Mouse (Mus musculus): ENCODE measurements around the gene Plac8. TPM values are rescaled to one million over a fixed set of nuclear protein-coding genes. Genes with fewer than 3 reads are reported as not detected.

Plac8 gene
- polyA plus RNA-seq, 1 experiment from 2014 or later, result 58.2 TPM

- H3K4me3 ChIP-seq (ENCODE audit: low read depth, low read length), result peak overlapping the region; percentile 46
- no peak overlapping the region for H3K27ac ChIP-seq (ENCODE audit: low read length)
These were observed 1.9 kb downstream of the Plac8 start for GRCm38 (mm10) chr5:100569997-100570595.

GRCm38 (mm10) chr5:100569250-100569934, 2.7 kb downstream of the Plac8 start:
- Histone ChIP-seq H3K9ac (ENCODE audit: low read depth, low read length) (no peak overlapping the region), H3K4me2 (ENCODE audit: low read depth, low read length) (peak overlapping the region; percentile 37; the same call in 1 of the 2 replicates), H3K27me3 (ENCODE audit: control insufficient read depth, insufficient read depth, low read depth, low read length) (peaks cover 3% of the 10 kb centered on the region; the same call in 1 of the 2 replicates), H3K9me3 (replicated peaks; ENCODE audit: control insufficient read depth, low read length) (no peaks in the 10 kb centered on the region), H3K36me3 (ENCODE audit: control insufficient read depth, insufficient read depth) (no peaks in the 10 kb centered on the region), H3K27ac (ENCODE audit: low read length) (peak overlapping the region; percentile 63; the same call in 1 of the 2 replicates), H3K4me1 (ENCODE audit: control insufficient read depth, low read depth, low read length) (peaks cover 3% of the 10 kb centered on the region; the same call in 1 of the 2 replicates), H3K4me3 (ENCODE audit: low read depth, low read length) (peak overlapping the region; percentile 16; the same call in 1 of the 2 replicates)
- 39% methylated on average over 18 of the region's 18 CpGs for WGBS (ENCODE audit: insufficient replicate concordance)
- ATAC-seq (ENCODE audit: low read depth), result no peak

More at GRCm38 (mm10) chr5:100569997-100570595, 1.9 kb downstream of the Plac8 start:
- Histone ChIP-seq H3K9ac (ENCODE audit: low read depth, low read length) (peak overlapping the region; percentile 18; the same call in 1 of the 2 replicates), H3K36me3 (ENCODE audit: control insufficient read depth, insufficient read depth) (no peaks in the 10 kb centered on the region), H3K27me3 (ENCODE audit: control insufficient read depth, insufficient read depth, low read depth, low read length) (peaks cover 3% of the 10 kb centered on the region; the same call in 1 of the 2 replicates), H3K4me2 (ENCODE audit: low read depth, low read length) (no peak overlapping the region), H3K9me3 (replicated peaks; ENCODE audit: control insufficient read depth, low read length) (no peaks in the 10 kb centered on the region), H3K4me1 (ENCODE audit: control insufficient read depth, low read depth, low read length) (peaks cover 3% of the 10 kb centered on the region; the same call in 1 of the 2 replicates)
- 24% methylated on average over 13 of the region's 13 CpGs for WGBS (ENCODE audit: insufficient replicate concordance)
- no peak for ATAC-seq (ENCODE audit: low read depth)

GRCm38 (mm10) chr5:100568802-100569201, 3.2 kb downstream of the Plac8 start:
- H3K9ac ChIP-seq (ENCODE audit: low read depth, low read length), result no peak overlapping the region
- no peaks in the 10 kb centered on the region for H3K36me3 ChIP-seq (ENCODE audit: control insufficient read depth, insufficient read depth)
- peaks cover 3% of the 10 kb centered on the region; the same call in 1 of the 2 replicates for H3K27me3 ChIP-seq (ENCODE audit: control insufficient read depth, insufficient read depth, low read depth, low read length)
- H3K4me2 ChIP-seq (ENCODE audit: low read depth, low read length), result no peak overlapping the region
- H3K4me3 ChIP-seq (ENCODE audit: low read depth, low read length), result no peak overlapping the region
- peaks cover 3% of the 10 kb centered on the region; the same call in 1 of the 2 replicates for H3K4me1 ChIP-seq (ENCODE audit: control insufficient read depth, low read depth, low read length)
- 48% methylated on average over 3 of the region's 3 CpGs for WGBS (ENCODE audit: insufficient replicate concordance)
- no peak overlapping the region for H3K27ac ChIP-seq (ENCODE audit: low read length)
- no peaks in the 10 kb centered on the region for H3K9me3 ChIP-seq (replicated peaks; ENCODE audit: control insufficient read depth, low read length)
- ATAC-seq (ENCODE audit: low read depth), result no peak

GRCm38 (mm10) chr5:100568177-100568576, 3.9 kb downstream of the Plac8 start:
- H3K4me3 ChIP-seq (ENCODE audit: low read depth, low read length), result no peak overlapping the region
- no peak overlapping the region for H3K27ac ChIP-seq (ENCODE audit: low read length)
- no peak overlapping the region for H3K9ac ChIP-seq (ENCODE audit: low read depth, low read length)
- WGBS (ENCODE audit: insufficient replicate concordance), result 33% methylated on average over 8 of the region's 8 CpGs
- H3K36me3 ChIP-seq (ENCODE audit: control insufficient read depth, insufficient read depth), result no peaks in the 10 kb centered on the region
- H3K9me3 ChIP-seq (replicated peaks; ENCODE audit: control insufficient read depth, low read length), result no peaks in the 10 kb centered on the region
- no peak overlapping the region for H3K4me2 ChIP-seq (ENCODE audit: low read depth, low read length)
- H3K4me1 ChIP-seq (ENCODE audit: control insufficient read depth, low read depth, low read length), result peaks cover 3% of the 10 kb centered on the region; the same call in 1 of the 2 replicates
- H3K27me3 ChIP-seq (ENCODE audit: control insufficient read depth, insufficient read depth, low read depth, low read length), result peaks cover 3% of the 10 kb centered on the region; the same call in 1 of the 2 replicates
- ATAC-seq (ENCODE audit: low read depth), result no peak

GRCm38 (mm10) chr5:100567258-100568032, 4.6 kb downstream of the Plac8 start:
- Histone ChIP-seq H3K9ac (ENCODE audit: low read depth, low read length) (no peak overlapping the region), H3K36me3 (ENCODE audit: control insufficient read depth, insufficient read depth) (no peaks in the 10 kb centered on the region), H3K4me2 (ENCODE audit: low read depth, low read length) (peak overlapping the region; percentile 21), H3K4me1 (ENCODE audit: control insufficient read depth, low read depth, low read length) (peaks cover 3% of the 10 kb centered on the region; the same call in 1 of the 2 replicates), H3K27me3 (ENCODE audit: control insufficient read depth, insufficient read depth, low read depth, low read length) (peaks cover 3% of the 10 kb centered on the region; the same call in 1 of the 2 replicates), H3K4me3 (ENCODE audit: low read depth, low read length) (no peak overlapping the region; the same call in 1 of the 2 replicates), H3K27ac (ENCODE audit: low read length) (peak overlapping the region; percentile 76), H3K9me3 (replicated peaks; ENCODE audit: control insufficient read depth, low read length) (no peaks in the 10 kb centered on the region)
- WGBS (ENCODE audit: insufficient replicate concordance), result 53% methylated on average over 13 of the region's 13 CpGs
- ATAC-seq (ENCODE audit: low read depth), result peak; percentile 71

GRCm38 (mm10) chr5:100566798-100567197, 5.2 kb downstream of the Plac8 start:
- H3K4me2 ChIP-seq (ENCODE audit: low read depth, low read length), result peak overlapping the region; percentile 2; the same call in 1 of the 2 replicates
- peaks cover 3% of the 10 kb centered on the region; the same call in 1 of the 2 replicates for H3K27me3 ChIP-seq (ENCODE audit: control insufficient read depth, insufficient read depth, low read depth, low read length)
- H3K9me3 ChIP-seq (replicated peaks; ENCODE audit: control insufficient read depth, low read length), result no peaks in the 10 kb centered on the region
- 38% methylated on average over 2 of the region's 2 CpGs for WGBS (ENCODE audit: insufficient replicate concordance)
- no peak overlapping the region; the same call in 1 of the 2 replicates for H3K4me3 ChIP-seq (ENCODE audit: low read depth, low read length)
- H3K36me3 ChIP-seq (ENCODE audit: control insufficient read depth, insufficient read depth), result no peaks in the 10 kb centered on the region
- H3K4me1 ChIP-seq (ENCODE audit: control insufficient read depth, low read depth, low read length), result peaks cover 3% of the 10 kb centered on the region; the same call in 1 of the 2 replicates
- H3K27ac ChIP-seq (ENCODE audit: low read length), result peak overlapping the region; percentile 76
- ATAC-seq (ENCODE audit: low read depth), result no peak
- H3K9ac ChIP-seq (ENCODE audit: low read depth, low read length), result no peak overlapping the region

GRCm38 (mm10) chr5:100562702-100563101, 9.3 kb downstream of the Plac8 start:
- Histone ChIP-seq H3K4me3 (ENCODE audit: low read depth, low read length) (no peak overlapping the region), H3K36me3 (ENCODE audit: control insufficient read depth, insufficient read depth) (no peaks in the 10 kb centered on the region), H3K9ac (ENCODE audit: low read depth, low read length) (no peak overlapping the region), H3K27me3 (ENCODE audit: control insufficient read depth, insufficient read depth, low read depth, low read length) (no peaks in the 10 kb centered on the region), H3K4me1 (ENCODE audit: control insufficient read depth, low read depth, low read length) (peaks cover 3% of the 10 kb centered on the region; the same call in 1 of the 2 replicates), H3K4me2 (ENCODE audit: low read depth, low read length) (no peak overlapping the region), H3K9me3 (replicated peaks; ENCODE audit: control insufficient read depth, low read length) (no peaks in the 10 kb centered on the region), H3K27ac (ENCODE audit: low read length) (no peak overlapping the region)
- WGBS (ENCODE audit: insufficient replicate concordance), result 71% methylated on average over 9 of the region's 9 CpGs
- no peak for ATAC-seq (ENCODE audit: low read depth)

- H3K4me1 ChIP-seq (ENCODE audit: control insufficient read depth, low read depth, low read length), result no peaks in the 10 kb centered on the region
- H3K9me3 ChIP-seq (replicated peaks; ENCODE audit: control insufficient read depth, low read length), result no peaks in the 10 kb centered on the region
- 67% methylated on average over 7 of the region's 7 CpGs for WGBS (ENCODE audit: insufficient replicate concordance)
- H3K27ac ChIP-seq (ENCODE audit: low read length), result no peak overlapping the region
- no peak for ATAC-seq (ENCODE audit: low read depth)
- no peak overlapping the region for H3K4me2 ChIP-seq (ENCODE audit: low read depth, low read length)
- H3K27me3 ChIP-seq (ENCODE audit: control insufficient read depth, insufficient read depth, low read depth, low read length), result no peaks in the 10 kb centered on the region
- no peaks in the 10 kb centered on the region for H3K36me3 ChIP-seq (ENCODE audit: control insufficient read depth, insufficient read depth)
- no peak overlapping the region for H3K9ac ChIP-seq (ENCODE audit: low read depth, low read length)
- no peak overlapping the region for H3K4me3 ChIP-seq (ENCODE audit: low read depth, low read length)
These were observed 12.7 kb downstream of the Plac8 start for GRCm38 (mm10) chr5:100559357-100559756.

Data from liver, embryonic 16.5 days (tissue).